Mouse (Mus musculus) heart, embryonic 13.5 days (tissue): ENCODE data around the gene Syn2. TPM values are rescaled to one million over a fixed set of nuclear protein-coding genes. Genes with fewer than 3 reads are reported as not detected.

Source experiments
- ATAC-seq: fragments of 200-750 bp; cut with Nextera tagmentation; 2 replicates; pipeline ENCODE4 v1.8.0; 2017; ENCODE audit warnings: moderate TSS enrichment; ENCODE audit not compliant: insufficient number of reproducible peaks, low FRiP score, low TSS enrichment; ENCODE audit errors: extremely low read depth
- H3K27ac ChIP-seq: fragments of 300-500 bp; sonication (generic); replicated peaks from 2 replicates; pipeline ENCODE4 v1.5.1; 2015; ENCODE audit warnings: moderate library complexity, mild to moderate bottlenecking, inconsistent platforms
- H3K27me3 ChIP-seq: fragments of 300-500 bp; sonication (generic); replicated peaks from 2 replicates; pipeline ENCODE4 v1.6.1; 2015; ENCODE audit warnings: mild to moderate bottlenecking, inconsistent platforms
- H3K36me3 ChIP-seq: fragments of 300-500 bp; sonication (generic); 2 replicates; pipeline ENCODE4 v1.6.1; 2015; ENCODE audit warnings: mild to moderate bottlenecking, inconsistent platforms
- H3K4me1 ChIP-seq: fragments of 300-500 bp; sonication (generic); 2 replicates; pipeline ENCODE4 v1.6.1; 2015; ENCODE audit warnings: inconsistent platforms
- H3K4me2 ChIP-seq: fragments of 300-500 bp; sonication (generic); 2 replicates; pipeline ENCODE4 v1.6.1; 2015; ENCODE audit warnings: inconsistent platforms, mild to moderate bottlenecking, moderate library complexity
- H3K4me3 ChIP-seq: fragments of 300-500 bp; sonication (generic); 2 replicates; pipeline ENCODE4 v1.5.1; 2015; ENCODE audit warnings: moderate library complexity, mild to moderate bottlenecking, inconsistent platforms
- H3K9ac ChIP-seq: fragments of 300-500 bp; sonication (generic); 2 replicates; pipeline ENCODE4 v1.6.1; 2015; ENCODE audit warnings: inconsistent platforms, mild to moderate bottlenecking, moderate library complexity
- H3K9me3 ChIP-seq: fragments of 300-500 bp; sonication (generic); 2 replicates; pipeline ENCODE4 v1.6.1; 2016; ENCODE audit warnings: inconsistent platforms
- WGBS: fragments of 180-500 bp; shearing (Covaris S2); methylation state at CpG from one replicate; pipeline ENCODE4 v1.1.7; 2015; ENCODE audit warnings: mixed read lengths; 5-methylcytosine and 5-hydroxymethylcytosine counted together
- polyA plus RNA-seq: library from polyadenylated mRNA; unstranded; fragments of >200 nt; fragmentation: Nextera tagmentation; extraction: Ambion mirVana; gene quantifications from 2 replicates; pipeline ENCODE4 v1.2.1, GENCODE M21; 2015

The Syn2 gene
- polyA plus RNA-seq, 1 experiment from 2014 or later, result 1.4 TPM

DNA sequence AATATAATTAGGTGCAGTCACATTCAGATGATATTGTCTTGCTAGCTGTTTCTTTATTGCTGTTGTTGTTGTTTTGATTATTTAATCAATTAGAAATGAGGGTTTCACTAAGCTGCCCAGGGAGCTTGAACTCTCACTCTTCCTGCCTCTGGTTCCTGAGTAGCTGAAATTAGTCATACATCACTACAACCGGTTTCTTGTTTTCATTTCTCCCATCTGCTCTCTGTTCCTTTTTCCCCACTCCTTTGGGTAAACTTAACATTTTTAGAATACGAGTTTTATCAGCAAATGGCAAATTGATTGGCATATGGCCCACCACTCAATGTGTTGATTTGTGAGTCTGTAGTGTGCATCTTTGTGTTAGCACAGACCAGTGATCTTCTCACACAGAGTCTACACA is 172.4 kb downstream of the Syn2 start:
- H3K27me3 ChIP-seq, result peaks cover 5% of the 10 kb centered on the region; the same call in 1 of the 2 replicates
- no peaks in the 10 kb centered on the region for H3K9me3 ChIP-seq
- no peak overlapping the region for H3K27ac ChIP-seq
- WGBS, result 55% methylated on average over 2 of the region's 2 CpGs
- H3K9ac ChIP-seq, result no peak overlapping the region
- H3K4me3 ChIP-seq, result no peak overlapping the region
- no peak overlapping the region for H3K4me2 ChIP-seq
- H3K36me3 ChIP-seq, result no peaks in the 10 kb centered on the region
- no peak for ATAC-seq
- H3K4me1 ChIP-seq, result no peaks in the 10 kb centered on the region

DNA sequence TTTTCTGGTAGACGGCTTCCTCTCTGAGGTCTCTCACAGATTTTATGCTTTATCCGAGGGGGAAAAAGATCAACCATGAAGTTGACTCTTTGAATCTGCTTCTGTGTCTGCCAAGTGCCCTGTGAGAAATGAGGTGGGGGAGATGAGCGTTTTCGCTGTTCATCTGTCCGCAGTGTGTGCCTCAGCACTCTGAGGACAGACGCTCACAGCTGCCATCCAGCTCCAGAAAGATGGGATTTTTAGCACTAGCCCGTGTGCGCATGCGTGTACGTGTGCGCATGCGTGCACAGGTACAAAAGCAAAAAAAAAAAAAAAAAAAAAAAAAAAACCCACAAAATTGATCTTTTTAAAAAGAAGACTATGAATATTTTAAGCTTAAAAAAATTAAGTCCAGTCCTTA is 178.1 kb downstream of the Syn2 start:
- H3K9me3 ChIP-seq, result no peaks in the 10 kb centered on the region
- H3K4me3 ChIP-seq, result no peak overlapping the region
- no peak overlapping the region; the same call in 1 of the 2 replicates for H3K4me2 ChIP-seq
- peaks cover 4% of the 10 kb centered on the region; the same call in 1 of the 2 replicates for H3K4me1 ChIP-seq
- H3K27me3 ChIP-seq, result peaks cover 17% of the 10 kb centered on the region
- WGBS, result 77% methylated on average over 12 of the region's 12 CpGs
- H3K9ac ChIP-seq, result no peak overlapping the region
- H3K36me3 ChIP-seq, result no peaks in the 10 kb centered on the region
- H3K27ac ChIP-seq, result no peak overlapping the region
- no peak for ATAC-seq

DNA sequence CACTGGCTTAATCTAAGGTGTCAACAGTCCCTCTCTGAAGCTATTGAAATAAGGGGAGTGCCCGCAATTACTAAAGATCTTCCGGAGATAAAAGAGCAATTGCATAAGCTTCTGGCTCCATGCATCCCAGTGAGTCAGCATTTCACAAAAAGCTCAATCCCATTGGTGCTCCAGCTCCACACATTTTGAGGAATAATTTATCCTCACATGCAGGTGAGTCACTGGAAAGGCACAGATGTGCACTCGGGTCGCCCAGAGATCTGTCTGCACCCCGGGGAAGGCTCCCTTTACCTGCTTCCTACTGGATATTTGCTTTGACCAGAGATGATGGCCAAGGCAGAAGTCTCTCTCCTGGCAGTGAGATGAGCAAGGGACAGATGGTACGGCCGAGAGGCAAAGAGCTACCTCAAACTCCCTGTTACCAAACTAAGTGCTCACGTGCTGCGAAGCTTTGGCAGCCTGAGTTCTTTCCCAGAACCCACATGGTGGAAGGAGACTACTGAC is 178.6 kb downstream of the Syn2 start:
- peaks cover 17% of the 10 kb centered on the region for H3K27me3 ChIP-seq
- no peaks in the 10 kb centered on the region for H3K9me3 ChIP-seq
- H3K9ac ChIP-seq, result no peak overlapping the region
- WGBS, result 56% methylated on average over 9 of the region's 9 CpGs
- H3K27ac ChIP-seq, result no peak overlapping the region
- H3K4me2 ChIP-seq, result no peak overlapping the region
- H3K4me3 ChIP-seq, result no peak overlapping the region
- H3K4me1 ChIP-seq, result peaks cover 4% of the 10 kb centered on the region; the same call in 1 of the 2 replicates
- no peaks in the 10 kb centered on the region for H3K36me3 ChIP-seq
- no peak for ATAC-seq

DNA sequence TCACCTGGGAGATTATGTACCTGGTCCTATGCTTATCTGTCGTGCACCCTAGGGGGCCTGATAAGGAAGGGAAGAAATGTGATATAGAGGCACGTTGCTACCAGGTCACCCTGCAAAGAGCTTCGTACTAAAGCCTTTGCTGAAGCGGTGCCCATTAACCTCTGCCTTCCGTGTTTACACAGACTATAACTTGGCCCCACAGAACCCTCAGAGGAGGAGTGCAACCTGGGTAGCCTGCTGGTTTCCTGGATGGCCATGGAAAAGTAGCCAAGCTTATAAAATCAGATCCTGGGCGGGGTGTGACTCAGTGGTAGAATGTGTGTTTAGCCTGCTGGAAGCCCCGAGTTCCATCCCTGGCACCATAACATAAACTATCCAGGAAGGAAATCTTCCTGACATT is 179.2 kb downstream of the Syn2 start:
- Histone ChIP-seq H3K27me3 (peaks cover 21% of the 10 kb centered on the region), H3K36me3 (no peaks in the 10 kb centered on the region), H3K4me2 (no peak overlapping the region), H3K9ac (no peak overlapping the region), H3K4me1 (peaks cover 7% of the 10 kb centered on the region; the same call in 1 of the 2 replicates), H3K4me3 (no peak overlapping the region), H3K9me3 (no peaks in the 10 kb centered on the region), H3K27ac (no peak overlapping the region)
- no peak for ATAC-seq
- WGBS, result 54% methylated on average over 7 of the region's 7 CpGs

DNA sequence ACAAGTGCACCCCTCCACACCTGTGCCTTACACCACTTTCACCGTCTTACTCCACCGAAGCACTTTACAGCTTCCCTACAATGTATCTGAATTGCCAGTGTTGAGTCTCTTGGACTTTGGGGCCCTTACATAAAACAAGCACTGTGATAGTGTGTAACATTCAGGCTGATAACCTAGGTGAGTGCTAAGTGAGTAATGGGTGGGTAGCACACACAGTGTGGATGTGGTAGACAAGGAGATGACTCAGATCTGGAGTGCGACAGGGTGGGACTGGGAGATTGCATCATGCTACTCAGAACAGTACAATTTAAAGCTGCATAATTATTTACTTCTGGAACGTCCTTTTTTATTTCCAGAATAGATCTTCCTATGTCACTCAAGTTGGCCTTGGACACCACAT is 181.1 kb downstream of the Syn2 start:
- H3K4me2 ChIP-seq, result no peak overlapping the region
- peaks cover 7% of the 10 kb centered on the region; the same call in 1 of the 2 replicates for H3K4me1 ChIP-seq
- H3K9ac ChIP-seq, result no peak overlapping the region
- 73% methylated on average over 4 of the region's 4 CpGs for WGBS
- no peak for ATAC-seq
- H3K9me3 ChIP-seq, result no peaks in the 10 kb centered on the region
- H3K4me3 ChIP-seq, result no peak overlapping the region
- H3K27me3 ChIP-seq, result peaks cover 27% of the 10 kb centered on the region
- H3K36me3 ChIP-seq, result no peaks in the 10 kb centered on the region
- no peak overlapping the region for H3K27ac ChIP-seq

DNA sequence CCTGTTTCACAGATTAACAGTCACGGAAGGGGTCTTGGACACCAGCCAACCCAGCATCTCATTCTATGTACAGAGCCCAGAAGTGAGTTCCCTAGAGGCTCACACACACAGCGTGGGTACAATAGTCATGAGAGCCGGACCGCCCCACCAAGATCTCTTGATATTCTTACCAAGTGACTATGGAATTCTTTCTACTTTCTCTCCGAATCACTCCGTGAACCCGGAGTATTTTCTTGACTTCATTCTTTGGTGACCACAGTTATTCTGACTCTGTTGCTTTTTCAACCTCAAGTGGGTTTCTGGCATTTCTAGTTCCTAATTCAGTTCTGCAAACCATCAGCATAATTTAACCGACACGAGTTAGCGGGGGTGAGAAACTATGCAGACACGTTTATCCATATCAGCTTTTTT is 182.1 kb downstream of the Syn2 start:
- H3K27me3 ChIP-seq, result peaks cover 27% of the 10 kb centered on the region
- no peak overlapping the region for H3K4me3 ChIP-seq
- H3K9ac ChIP-seq, result no peak overlapping the region
- H3K4me2 ChIP-seq, result no peak overlapping the region
- WGBS, result 59% methylated on average over 11 of the region's 11 CpGs
- no peaks in the 10 kb centered on the region for H3K36me3 ChIP-seq
- H3K4me1 ChIP-seq, result peaks cover 7% of the 10 kb centered on the region; the same call in 1 of the 2 replicates
- no peaks in the 10 kb centered on the region for H3K9me3 ChIP-seq
- ATAC-seq, result no peak
- no peak overlapping the region for H3K27ac ChIP-seq

DNA sequence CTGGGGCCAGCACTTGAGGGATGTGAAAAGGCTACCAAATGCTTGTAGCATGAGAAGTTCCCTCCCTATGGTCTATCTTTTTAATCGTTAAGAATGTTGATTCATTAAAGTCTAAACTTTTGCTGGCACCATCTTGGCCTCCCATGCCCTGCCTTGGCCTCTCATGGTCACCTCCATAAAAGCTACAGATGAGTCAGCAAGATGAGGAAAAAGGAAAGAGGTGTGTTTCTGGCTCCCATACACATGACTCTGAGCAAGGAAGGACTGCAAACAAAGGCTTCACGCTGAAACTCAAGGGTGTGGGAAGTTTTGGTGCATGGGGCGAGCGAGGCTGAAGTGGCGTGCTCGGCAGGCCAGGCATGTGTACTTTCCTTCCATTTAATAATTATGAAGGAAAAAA is 184.1 kb downstream of the Syn2 start:
- Histone ChIP-seq H3K27me3 (peaks cover 18% of the 10 kb centered on the region), H3K36me3 (no peaks in the 10 kb centered on the region), H3K27ac (no peak overlapping the region), H3K4me1 (peaks cover 7% of the 10 kb centered on the region; the same call in 1 of the 2 replicates), H3K4me3 (no peak overlapping the region), H3K9ac (no peak overlapping the region), H3K9me3 (no peaks in the 10 kb centered on the region), H3K4me2 (no peak overlapping the region)
- WGBS, result 79% methylated on average over 6 of the region's 6 CpGs
- ATAC-seq, result no peak

DNA sequence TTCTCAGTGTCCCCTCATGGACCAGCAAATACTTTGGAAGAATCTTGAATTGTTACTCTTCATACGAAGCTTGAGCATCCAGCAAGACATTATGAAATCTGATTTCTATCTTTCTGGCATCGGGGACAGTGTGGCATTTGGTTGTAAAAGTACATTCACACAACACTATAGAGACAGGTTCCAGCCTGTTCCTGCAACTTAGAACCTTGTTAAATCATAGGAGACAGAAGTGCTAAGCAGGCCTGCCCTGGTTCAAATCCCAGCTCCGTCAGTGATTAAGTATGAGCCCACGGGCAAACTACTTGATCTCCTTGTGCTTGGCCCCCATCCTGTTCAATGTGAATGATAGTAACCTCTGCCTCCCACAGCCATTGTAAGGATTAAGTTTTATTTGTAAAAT is 185.0 kb downstream of the Syn2 start:
- Histone ChIP-seq H3K27me3 (peaks cover 14% of the 10 kb centered on the region), H3K9me3 (no peaks in the 10 kb centered on the region), H3K27ac (no peak overlapping the region), H3K4me3 (no peak overlapping the region), H3K4me2 (no peak overlapping the region), H3K36me3 (no peaks in the 10 kb centered on the region), H3K4me1 (peaks cover 7% of the 10 kb centered on the region; the same call in 1 of the 2 replicates), H3K9ac (no peak overlapping the region)
- 81% methylated on average over 4 of the region's 4 CpGs for WGBS
- ATAC-seq, result no peak

DNA sequence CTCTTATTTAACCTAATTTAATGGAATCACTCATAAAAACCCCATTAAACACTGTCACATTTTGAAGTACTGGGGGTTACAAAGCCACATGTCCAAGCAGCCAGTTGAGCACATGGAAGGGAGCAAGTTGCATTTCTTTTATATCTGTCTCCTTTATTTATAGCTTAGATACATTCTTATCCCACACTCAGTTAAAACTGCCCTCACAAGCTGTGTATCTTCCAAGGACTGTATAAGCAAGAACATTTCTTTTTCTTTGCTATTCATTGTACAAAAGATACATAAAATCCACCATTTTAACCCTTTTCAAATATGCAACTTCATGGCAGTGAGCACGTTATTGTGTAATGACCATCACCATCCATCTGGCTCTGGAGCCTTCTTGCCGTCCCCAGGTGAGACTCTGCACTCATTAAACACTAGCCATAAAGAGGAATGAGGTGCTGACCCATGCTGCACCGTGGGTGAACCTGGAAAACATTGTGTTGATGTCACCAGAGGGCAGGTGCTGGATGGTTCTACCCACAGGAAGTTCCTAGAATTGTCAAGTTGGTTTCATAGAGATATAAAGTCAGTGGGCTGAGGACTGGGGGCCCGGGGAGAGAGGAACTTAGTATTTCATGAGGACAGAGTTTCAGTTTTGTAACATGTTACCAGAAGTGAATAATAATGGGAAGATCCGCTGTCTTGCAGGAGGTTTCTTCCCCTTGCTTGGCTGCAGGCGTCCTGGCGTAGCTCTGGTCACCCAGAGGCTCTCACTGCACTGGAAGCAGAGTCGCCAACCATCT is 186.4 kb downstream of the Syn2 start:
- Histone ChIP-seq H3K27ac (no peak overlapping the region), H3K9me3 (no peaks in the 10 kb centered on the region), H3K27me3 (peaks cover 19% of the 10 kb centered on the region), H3K36me3 (no peaks in the 10 kb centered on the region), H3K4me2 (no peak overlapping the region), H3K4me1 (peaks cover 7% of the 10 kb centered on the region; the same call in 1 of the 2 replicates), H3K4me3 (no peak overlapping the region), H3K9ac (no peak overlapping the region)
- ATAC-seq, result no peak
- WGBS, result 79% methylated on average over 8 of the region's 8 CpGs

DNA sequence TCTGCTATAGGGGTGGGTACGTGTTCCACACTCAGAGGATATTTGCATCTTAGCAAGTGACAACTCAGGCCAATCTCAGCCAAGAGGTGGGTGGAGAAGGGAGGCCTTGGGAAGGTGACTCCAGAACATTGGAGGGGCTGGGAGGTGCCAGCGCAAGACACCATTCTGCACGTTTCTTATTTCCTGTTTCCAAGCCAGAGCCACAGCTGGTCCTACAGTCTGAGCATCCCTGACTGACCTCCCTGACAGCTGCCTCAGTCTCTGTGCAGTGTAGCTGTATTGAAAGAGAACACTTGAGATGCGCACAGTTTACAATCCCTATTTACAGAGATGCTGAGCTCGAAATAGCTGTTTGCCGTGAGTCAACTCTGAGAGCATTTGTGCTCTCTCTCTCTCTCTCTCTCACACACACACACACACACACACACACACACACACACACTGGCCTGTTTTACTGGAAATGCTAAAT is 187.2 kb downstream of the Syn2 start:
- Histone ChIP-seq H3K4me2 (no peak overlapping the region), H3K4me3 (no peak overlapping the region), H3K36me3 (no peaks in the 10 kb centered on the region), H3K9ac (no peak overlapping the region), H3K9me3 (no peaks in the 10 kb centered on the region), H3K27me3 (peaks cover 19% of the 10 kb centered on the region), H3K4me1 (0 out of 2 replicates have a peak, but pooled peaks cover 3% of the 10 kb centered on the region), H3K27ac (no peak overlapping the region)
- ATAC-seq, result no peak
- 68% methylated on average over 6 of the region's 6 CpGs for WGBS

DNA sequence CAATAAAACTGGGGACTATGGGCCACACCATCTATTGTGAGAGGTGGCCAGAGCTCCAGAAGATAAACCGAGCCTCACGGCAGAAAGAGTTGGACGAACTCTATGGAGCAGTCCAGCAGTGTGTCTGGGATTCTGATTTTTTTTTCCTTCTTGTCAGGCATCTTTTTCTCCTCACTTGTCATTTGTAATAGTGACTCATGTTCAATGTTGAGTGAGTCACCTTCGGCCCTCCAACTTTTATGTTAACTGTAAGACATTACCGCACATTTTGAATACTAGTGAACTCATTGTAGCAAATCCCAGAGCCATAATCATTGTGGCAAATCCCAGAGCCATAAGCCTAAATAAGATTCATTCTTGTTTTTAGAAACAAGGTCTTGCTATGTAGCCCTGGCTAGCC is 188.3 kb downstream of the Syn2 start:
- peaks cover 3% of the 10 kb centered on the region; the same call in 1 of the 2 replicates for H3K9me3 ChIP-seq
- no peak for ATAC-seq
- H3K4me3 ChIP-seq, result no peak overlapping the region
- H3K27ac ChIP-seq, result no peak overlapping the region
- H3K4me2 ChIP-seq, result no peak overlapping the region
- H3K9ac ChIP-seq, result no peak overlapping the region
- H3K36me3 ChIP-seq, result no peaks in the 10 kb centered on the region
- 80% methylated on average over 5 of the region's 5 CpGs for WGBS
- H3K27me3 ChIP-seq, result peaks cover 19% of the 10 kb centered on the region
- H3K4me1 ChIP-seq, result 0 out of 2 replicates have a peak, but pooled peaks cover 3% of the 10 kb centered on the region

DNA sequence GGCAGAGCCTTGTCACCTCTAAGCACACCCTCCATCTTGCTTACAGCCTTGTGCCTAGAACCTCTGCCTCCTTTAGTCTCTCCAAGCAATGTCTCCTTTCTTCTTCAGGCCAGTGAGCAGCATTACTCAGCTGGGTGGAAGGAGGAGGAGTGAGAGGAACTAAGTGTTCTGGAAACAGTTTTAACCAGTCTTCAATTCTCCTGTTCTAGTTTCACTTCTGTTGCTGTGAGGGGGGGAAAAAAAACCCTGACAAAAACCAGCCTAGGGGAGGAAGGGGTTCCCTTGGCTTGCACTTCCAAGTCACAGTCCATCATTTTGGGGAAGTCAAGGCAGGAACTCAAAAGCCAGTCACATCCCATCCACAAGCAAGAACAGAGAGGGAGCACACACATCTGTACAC is 196.3 kb downstream of the Syn2 start:
- no peaks in the 10 kb centered on the region for H3K36me3 ChIP-seq
- ATAC-seq, result no peak
- peaks cover 3% of the 10 kb centered on the region; the same call in 1 of the 2 replicates for H3K9me3 ChIP-seq
- no peak overlapping the region for H3K4me2 ChIP-seq
- H3K9ac ChIP-seq, result no peak overlapping the region
- no peak overlapping the region for H3K4me3 ChIP-seq
- no peak overlapping the region for H3K27ac ChIP-seq
- H3K27me3 ChIP-seq, result peaks cover 30% of the 10 kb centered on the region
- H3K4me1 ChIP-seq, result peaks cover 5% of the 10 kb centered on the region
